Mouse (Mus musculus): ENCODE measurements around the gene Hoxa11. TPM values are rescaled to one million over a fixed set of nuclear protein-coding genes. Genes with fewer than 3 reads are reported as not detected.

Hoxa11 gene
- polyA plus RNA-seq, 1 experiment, result not detected

GRCm38 (mm10) chr6:52246916-52247315 lies 1.3 kb upstream of the Hoxa11 start:
- peaks cover 90% of the 10 kb centered on the region for H3K27me3 ChIP-seq (ENCODE audit: control insufficient read depth, insufficient read depth, low read length)
- H3K4me3 ChIP-seq (ENCODE audit: low read depth, low read length), result no peak overlapping the region
- 4% methylated on average over 3 of the region's 3 CpGs for WGBS

GRCm38 (mm10) chr6:52246403-52246803 lies 793 bp upstream of the Hoxa11 start:
- Histone ChIP-seq H3K4me3 (ENCODE audit: low read depth, low read length) (no peak overlapping the region), H3K27ac (ENCODE audit: insufficient read depth, low read depth, low read length) (no peak overlapping the region), H3K36me3 (ENCODE audit: control insufficient read depth, insufficient read depth, low read length) (no peaks in the 10 kb centered on the region), H3K4me1 (ENCODE audit: control insufficient read depth, insufficient read depth, insufficient read length, low read length) (no peaks in the 10 kb centered on the region; the same call in 1 of the 2 replicates), H3K27me3 (ENCODE audit: control insufficient read depth, insufficient read depth, low read length) (peaks cover 90% of the 10 kb centered on the region)
- no peak for TF ChIP-seq CTCF (IDR thresholded peaks at IDR 0.05; ENCODE audit: extremely low read depth, insufficient read length, insufficient replicate concordance, low read depth, low read length)
- no peak for TF ChIP-seq POLR2A (IDR thresholded peaks at IDR 0.05; ENCODE audit: low read depth, low read length)
- WGBS, result 3% methylated on average over 26 of the region's 26 CpGs

More at GRCm38 (mm10) chr6:52246916-52247315, 1.3 kb upstream of the Hoxa11 start:
- Histone ChIP-seq H3K27ac (ENCODE audit: insufficient read depth, low read depth, low read length) (no peak overlapping the region), H3K36me3 (ENCODE audit: control insufficient read depth, insufficient read depth, low read length) (no peaks in the 10 kb centered on the region), H3K4me1 (ENCODE audit: control insufficient read depth, insufficient read depth, insufficient read length, low read length) (no peaks in the 10 kb centered on the region; the same call in 1 of the 2 replicates)
- no peak for TF ChIP-seq CTCF (IDR thresholded peaks at IDR 0.05; ENCODE audit: extremely low read depth, insufficient read length, insufficient replicate concordance, low read depth, low read length)
- TF ChIP-seq POLR2A (IDR thresholded peaks at IDR 0.05; ENCODE audit: low read depth, low read length), result no peak

- TF ChIP-seq CTCF (IDR thresholded peaks at IDR 0.05; ENCODE audit: extremely low read depth, insufficient read length, insufficient replicate concordance, low read depth, low read length), result no peak
- no peak for TF ChIP-seq POLR2A (IDR thresholded peaks at IDR 0.05; ENCODE audit: low read depth, low read length)
- 4% methylated on average over 71 of the region's 71 CpGs for WGBS
- H3K4me3 ChIP-seq (ENCODE audit: low read depth, low read length), result no peak overlapping the region
- H3K27me3 ChIP-seq (ENCODE audit: control insufficient read depth, insufficient read depth, low read length), result peaks cover 94% of the 10 kb centered on the region
- no peaks in the 10 kb centered on the region for H3K36me3 ChIP-seq (ENCODE audit: control insufficient read depth, insufficient read depth, low read length)
- H3K4me1 ChIP-seq (ENCODE audit: control insufficient read depth, insufficient read depth, insufficient read length, low read length), result no peaks in the 10 kb centered on the region; the same call in 1 of the 2 replicates
- no peak overlapping the region for H3K27ac ChIP-seq (ENCODE audit: insufficient read depth, low read depth, low read length)
These were observed 412 bp downstream of the Hoxa11 start for GRCm38 (mm10) chr6:52245040-52245756.

DNA sequence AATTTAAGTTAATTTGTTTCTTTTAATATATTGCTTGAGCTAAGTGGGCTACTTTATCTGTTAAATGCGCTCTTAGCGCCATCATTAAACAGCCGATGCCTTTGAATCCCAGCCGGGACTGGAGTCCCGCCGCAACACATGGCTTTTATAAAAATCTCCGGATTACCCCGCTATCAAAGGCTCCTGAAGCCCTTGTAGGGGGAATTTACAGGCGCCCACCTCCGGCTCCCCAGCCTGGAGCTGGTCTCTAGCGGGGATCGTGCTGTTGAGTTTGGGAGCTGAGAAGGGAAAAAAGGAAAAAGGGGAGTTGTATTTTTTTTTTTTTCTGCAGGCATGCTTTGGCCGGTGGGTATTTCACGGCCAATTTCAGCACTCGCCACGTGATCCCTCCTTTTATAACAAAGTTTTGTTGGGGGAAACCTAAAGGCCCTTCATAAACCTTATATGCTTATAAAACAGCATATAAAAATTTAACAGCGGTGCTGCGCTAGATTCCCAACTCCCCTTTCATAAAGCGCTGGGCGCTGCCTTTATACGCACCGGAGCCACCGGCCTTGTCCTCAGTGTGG lies 1.1 kb downstream of the Hoxa11 start:
- no peak overlapping the region for H3K27ac ChIP-seq (ENCODE audit: insufficient read depth, low read depth, low read length)
- TF ChIP-seq CTCF (IDR thresholded peaks at IDR 0.05; ENCODE audit: extremely low read depth, insufficient read length, insufficient replicate concordance, low read depth, low read length) (no peak), POLR2A (IDR thresholded peaks at IDR 0.05; ENCODE audit: low read depth, low read length) (no peak)
- 7% methylated on average over 23 of the region's 23 CpGs for WGBS
- no peaks in the 10 kb centered on the region; the same call in 1 of the 2 replicates for H3K4me1 ChIP-seq (ENCODE audit: control insufficient read depth, insufficient read depth, insufficient read length, low read length)
- no peak overlapping the region for H3K4me3 ChIP-seq (ENCODE audit: low read depth, low read length)
- H3K36me3 ChIP-seq (ENCODE audit: control insufficient read depth, insufficient read depth, low read length), result no peaks in the 10 kb centered on the region
- H3K27me3 ChIP-seq (ENCODE audit: control insufficient read depth, insufficient read depth, low read length), result peaks cover 95% of the 10 kb centered on the region

GRCm38 (mm10) chr6:52243681-52244121 lies 1.9 kb downstream of the Hoxa11 start:
- Histone ChIP-seq H3K27me3 (ENCODE audit: control insufficient read depth, insufficient read depth, low read length) (peaks cover 92% of the 10 kb centered on the region), H3K27ac (ENCODE audit: insufficient read depth, low read depth, low read length) (no peak overlapping the region), H3K4me3 (ENCODE audit: low read depth, low read length) (no peak overlapping the region)

GRCm38 (mm10) chr6:52242801-52243332 lies 2.7 kb downstream of the Hoxa11 start:
- no peak overlapping the region for H3K4me3 ChIP-seq (ENCODE audit: low read depth, low read length)
- TF ChIP-seq POLR2A (IDR thresholded peaks at IDR 0.05; ENCODE audit: low read depth, low read length) (no peak), CTCF (IDR thresholded peaks at IDR 0.05; ENCODE audit: extremely low read depth, insufficient read length, insufficient replicate concordance, low read depth, low read length) (no peak)
- 8% methylated on average over 4 of the region's 4 CpGs for WGBS
- H3K27me3 ChIP-seq (ENCODE audit: control insufficient read depth, insufficient read depth, low read length), result peaks cover 87% of the 10 kb centered on the region
- H3K4me1 ChIP-seq (ENCODE audit: control insufficient read depth, insufficient read depth, insufficient read length, low read length), result no peaks in the 10 kb centered on the region
- H3K36me3 ChIP-seq (ENCODE audit: control insufficient read depth, insufficient read depth, low read length), result no peaks in the 10 kb centered on the region
- no peak overlapping the region for H3K27ac ChIP-seq (ENCODE audit: insufficient read depth, low read depth, low read length)

More at GRCm38 (mm10) chr6:52243681-52244121, 1.9 kb downstream of the Hoxa11 start:
- H3K4me1 ChIP-seq (ENCODE audit: control insufficient read depth, insufficient read depth, insufficient read length, low read length), result no peaks in the 10 kb centered on the region
- 7% methylated on average over 12 of the region's 12 CpGs for WGBS
- no peaks in the 10 kb centered on the region for H3K36me3 ChIP-seq (ENCODE audit: control insufficient read depth, insufficient read depth, low read length)
- TF ChIP-seq CTCF (IDR thresholded peaks at IDR 0.05; ENCODE audit: extremely low read depth, insufficient read length, insufficient replicate concordance, low read depth, low read length) (no peak), POLR2A (IDR thresholded peaks at IDR 0.05; ENCODE audit: low read depth, low read length) (no peak)
